Mouse (Mus musculus) brain, embryonic 18.5 days (tissue): ENCODE measurements around the gene Pnpo.

Source experiments
- DNase-seq: peaks from one replicate; pipeline ENCODE4 v3.0.0-alpha.2; 2012; ENCODE audit warnings: low read depth, low spot score

The Pnpo gene

DNA sequence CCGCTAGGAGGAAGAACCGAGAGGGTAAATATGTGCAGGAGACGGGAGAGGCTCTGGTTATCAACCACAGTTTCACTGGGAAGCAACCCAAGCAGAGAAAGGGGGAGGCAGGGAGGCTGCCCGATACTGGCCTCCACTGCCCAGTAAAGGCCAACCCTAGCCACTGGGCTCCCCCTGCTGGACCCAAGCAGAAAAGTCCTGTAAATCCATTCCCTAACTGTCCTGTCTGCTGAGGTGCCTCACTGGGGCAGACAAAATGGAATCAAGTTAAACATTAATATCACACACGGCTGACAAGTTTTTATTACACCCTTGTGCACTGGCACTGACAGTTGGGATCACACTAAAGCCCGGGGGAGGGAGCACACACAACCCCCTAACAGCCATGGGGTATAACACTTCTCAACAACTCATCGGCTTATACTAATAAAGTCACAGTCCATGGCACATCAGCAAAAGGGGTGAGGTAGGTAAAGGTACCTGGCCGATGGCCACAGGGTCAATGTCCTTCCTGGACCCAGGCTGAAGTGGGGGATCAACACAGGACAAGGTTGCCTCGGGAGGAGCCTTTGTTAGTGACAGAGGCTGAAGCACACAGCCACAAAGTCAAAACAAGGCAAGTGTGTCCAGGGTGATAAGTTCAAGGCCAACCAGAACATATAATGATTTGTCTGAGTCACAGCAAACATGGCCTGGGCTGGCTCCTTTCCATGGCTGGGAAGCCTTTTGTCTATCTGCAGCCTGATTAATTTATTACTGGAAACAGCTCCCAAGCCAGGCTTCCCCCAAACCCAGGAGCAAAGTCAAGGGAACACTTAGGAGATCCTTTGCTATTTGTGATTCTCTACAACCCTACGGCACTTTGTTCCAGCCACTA is 6.0 kb downstream of the Pnpo start:
- DNase-seq, result no peak

DNA sequence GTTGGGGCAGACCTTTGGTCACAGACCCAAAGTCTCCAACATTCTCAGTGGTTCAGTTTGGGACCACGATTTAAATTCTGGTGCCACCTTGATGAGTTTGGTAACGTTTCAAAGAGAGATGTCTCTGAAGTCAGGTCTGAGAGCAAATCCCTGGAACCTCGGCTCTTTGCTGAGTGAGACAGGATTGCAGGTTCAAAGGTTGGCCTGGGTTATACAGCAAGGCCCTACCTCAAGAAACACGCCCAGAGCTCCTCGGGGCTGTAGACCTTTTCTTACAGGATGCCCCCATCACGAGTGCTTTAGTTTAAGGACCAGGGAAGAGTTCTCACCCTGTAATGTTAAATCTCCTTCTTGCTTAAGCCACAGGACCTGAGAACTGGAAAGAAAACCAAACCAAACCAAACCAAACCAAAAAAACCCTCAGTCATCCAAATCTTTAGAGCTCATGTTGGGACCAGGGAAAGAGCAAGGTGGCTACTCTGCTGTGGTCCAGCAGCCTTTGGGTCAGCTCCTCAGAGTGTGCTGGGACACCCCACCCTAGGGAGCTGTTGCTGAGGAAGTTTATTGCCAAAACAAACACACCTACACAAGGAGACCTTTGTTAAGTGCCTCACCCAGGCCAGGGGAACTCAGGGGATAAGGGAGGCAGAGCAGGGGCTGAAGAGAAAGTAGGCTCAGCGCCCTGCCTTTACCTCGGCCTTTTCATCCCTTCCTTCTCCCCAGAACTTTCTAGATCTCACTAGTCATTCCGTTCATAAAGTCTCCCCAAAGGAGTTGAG is 7.7 kb downstream of the Pnpo start:
- no peak for DNase-seq

DNA sequence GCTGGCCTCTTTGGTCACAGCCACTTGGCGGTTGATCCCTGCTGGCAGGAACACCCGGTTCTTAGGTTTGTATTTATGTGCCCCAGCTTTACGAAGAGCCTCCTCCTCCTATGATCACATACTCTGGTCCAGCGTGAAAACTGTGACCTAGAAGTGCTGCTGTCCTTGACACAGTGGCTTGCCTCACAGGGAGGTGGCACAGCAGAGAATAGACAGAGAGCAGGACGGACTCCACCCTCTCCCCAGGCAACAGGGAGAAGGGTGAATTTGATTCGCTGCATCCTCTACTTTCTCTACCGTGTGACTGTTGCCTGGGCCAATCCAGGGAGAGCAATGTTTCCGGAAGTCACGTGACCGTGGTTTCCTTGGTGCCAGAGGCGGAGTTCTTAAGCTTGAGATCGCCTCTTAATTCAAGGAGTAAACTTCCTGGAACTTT is 8.8 kb downstream of the Pnpo start:
- no peak for DNase-seq

DNA sequence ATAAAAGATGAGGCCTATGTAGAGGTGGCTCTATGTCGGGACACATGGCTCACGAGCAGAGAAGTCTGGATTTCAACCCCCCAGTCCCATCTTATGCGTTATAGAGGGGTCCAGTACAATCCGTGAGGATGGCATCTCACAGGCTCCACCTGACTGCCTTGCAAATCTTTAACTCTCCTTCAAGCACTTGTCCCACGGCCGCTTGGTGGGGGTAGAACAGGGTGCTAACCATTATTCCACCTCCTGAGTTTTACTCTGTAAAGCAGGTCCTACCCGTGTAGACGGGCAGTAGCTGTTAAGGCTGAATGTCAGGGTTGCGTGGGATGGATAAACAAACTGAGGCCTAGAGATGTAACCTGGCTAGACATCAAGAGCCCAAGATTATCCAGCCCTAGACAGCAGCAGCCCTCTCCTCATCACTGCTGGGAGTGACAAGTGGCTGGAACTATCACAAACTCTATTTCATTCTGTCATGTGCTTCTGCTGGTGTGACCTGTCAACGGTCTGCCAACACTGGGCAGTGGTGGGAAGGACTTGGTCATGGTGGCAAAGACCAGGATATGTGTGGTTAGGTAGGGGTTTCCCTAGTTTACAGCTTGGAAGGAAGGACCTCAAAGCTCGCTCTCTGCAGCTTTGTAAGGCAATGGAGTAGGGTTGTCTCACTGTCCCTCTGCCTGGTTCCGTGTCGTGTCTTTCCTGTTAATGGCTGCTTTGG is 10.1 kb downstream of the Pnpo start:
- no peak for DNase-seq

- DNase-seq, result no peak
These were observed 12.3 kb downstream of the Pnpo start for GRCm38 (mm10) chr11:96931327-96932062.

DNA sequence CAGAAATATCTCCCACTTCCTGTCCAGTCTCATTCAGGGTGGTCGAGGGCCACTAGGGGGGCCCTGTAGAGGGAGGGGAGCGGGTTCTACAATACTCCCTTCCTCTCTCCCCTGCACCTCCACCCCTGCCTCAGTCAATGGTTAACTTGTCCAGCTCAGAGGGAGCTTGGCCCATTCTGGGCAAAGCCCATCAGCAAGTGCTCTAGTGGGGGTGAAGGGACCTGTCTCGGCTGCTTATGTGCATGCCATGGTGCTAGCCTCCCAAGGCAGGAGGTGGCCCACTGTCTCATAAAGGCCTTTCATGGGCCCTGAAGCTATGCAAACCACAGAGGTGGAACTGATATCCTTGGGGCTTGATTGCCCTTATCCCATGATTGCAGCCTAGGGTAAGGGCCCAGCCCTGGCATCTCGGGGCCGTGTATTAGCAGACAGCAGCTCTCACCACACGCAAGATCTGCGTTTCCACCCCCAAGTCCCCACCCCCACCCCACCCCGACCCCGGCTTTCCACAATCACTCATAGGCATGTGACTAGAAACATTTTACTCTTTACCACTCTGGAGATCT is 13.9 kb downstream of the Pnpo start:
- DNase-seq, result no peak

GRCm38 (mm10) chr11:96929096-96929765 is 14.6 kb downstream of the Pnpo start:
- DNase-seq, result no peak

GRCm38 (mm10) chr11:96928691-96929090 is 15.1 kb downstream of the Pnpo start:
- DNase-seq, result no peak

- DNase-seq, result no peak
These were observed 15.7 kb downstream of the Pnpo start, which contains the start of gene Prr15l for GRCm38 (mm10) chr11:96928088-96928487. Gene Prr15l, plus strand, starts transcription at chr11:96928104.

DNA sequence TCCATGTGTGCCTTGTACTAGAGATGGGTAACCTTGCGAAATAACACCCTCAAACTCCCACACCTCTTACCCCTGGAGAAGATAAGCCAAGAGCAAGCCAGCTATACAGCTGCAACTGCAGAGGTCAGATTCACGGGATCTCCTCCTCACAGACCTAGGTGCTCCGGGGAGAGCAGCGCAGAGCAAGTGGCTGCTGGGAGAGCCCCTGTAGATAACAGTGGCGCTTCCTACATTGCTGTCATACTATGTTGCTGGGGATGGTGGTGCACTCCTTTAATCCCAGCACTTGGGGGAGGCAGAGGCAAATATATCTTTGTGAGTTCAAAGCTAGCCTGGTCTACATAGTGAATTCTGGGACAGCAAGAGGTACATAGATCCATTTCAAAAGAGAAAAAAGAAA is 17.2 kb downstream of the Pnpo start:
- no peak for DNase-seq

- no peak for DNase-seq
These were observed 18.2 kb downstream of the Pnpo start for GRCm38 (mm10) chr11:96925469-96926148.

DNA sequence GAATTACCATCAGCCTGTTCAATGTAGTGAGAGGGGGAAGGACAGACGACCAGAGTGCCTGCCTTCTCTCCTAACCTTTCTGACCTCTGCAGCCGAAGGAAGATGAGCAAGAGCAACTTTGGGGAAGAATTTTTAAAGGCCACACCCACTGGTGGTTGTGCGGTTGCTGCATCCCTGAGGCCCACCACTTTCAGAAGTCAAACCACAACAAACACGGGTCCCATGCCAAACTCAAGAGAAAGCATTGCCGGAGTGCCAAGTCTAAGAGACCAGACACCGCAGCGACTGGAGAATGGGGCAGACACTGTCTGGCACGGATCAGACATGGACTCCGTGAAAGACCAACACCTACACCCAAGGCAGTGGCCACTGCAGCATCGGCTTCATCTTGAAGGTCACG is 18.9 kb downstream of the Pnpo start:
- no peak for DNase-seq

GRCm38 (mm10) chr11:96919003-96919402 is 24.8 kb downstream of the Pnpo start:
- DNase-seq, result no peak

DNA sequence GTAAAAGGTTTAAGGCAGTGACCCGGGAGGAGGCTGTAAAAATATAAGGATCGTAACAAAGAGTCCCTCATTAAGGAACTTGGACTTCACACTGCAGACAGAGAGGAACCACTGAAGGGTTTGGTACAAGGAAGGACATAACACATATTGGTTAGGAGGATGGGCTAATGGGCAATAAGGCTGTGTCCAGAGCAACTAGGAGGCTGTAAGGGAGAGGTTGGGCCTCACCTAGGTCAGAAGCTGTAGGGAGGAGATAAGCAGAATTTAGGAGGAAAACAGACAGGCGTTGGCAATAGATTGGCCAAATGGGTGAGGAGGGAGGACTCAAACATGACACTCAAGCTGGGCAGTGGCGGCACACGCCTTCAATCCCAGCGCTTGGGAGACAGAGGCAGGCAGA is 26.4 kb downstream of the Pnpo start:
- DNase-seq, result no peak

DNA sequence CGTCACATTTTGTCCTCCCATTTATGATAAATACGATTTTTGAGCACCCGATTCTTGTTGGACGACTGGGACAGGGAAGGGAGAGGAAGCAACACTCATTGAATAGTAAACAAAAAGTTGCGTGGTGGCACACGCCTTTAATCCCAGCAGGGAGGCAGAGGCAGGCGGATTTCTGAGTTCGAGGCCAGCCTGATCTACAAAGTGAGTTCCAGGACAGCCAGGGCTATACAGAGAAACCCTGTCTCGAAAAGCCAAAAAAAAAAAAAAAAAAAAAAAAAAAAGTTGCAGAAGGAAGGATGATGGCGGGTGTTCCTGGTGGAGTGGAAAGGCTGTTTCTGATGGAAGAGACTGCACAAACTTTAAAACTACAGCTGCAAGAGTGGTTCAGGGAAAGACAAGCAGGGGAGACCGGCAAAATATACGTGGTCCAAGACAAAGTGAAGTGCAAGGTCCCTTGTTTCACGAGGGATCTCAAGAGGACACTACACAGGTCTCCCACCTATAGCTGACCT is 26.8 kb downstream of the Pnpo start:
- no peak for DNase-seq

DNA sequence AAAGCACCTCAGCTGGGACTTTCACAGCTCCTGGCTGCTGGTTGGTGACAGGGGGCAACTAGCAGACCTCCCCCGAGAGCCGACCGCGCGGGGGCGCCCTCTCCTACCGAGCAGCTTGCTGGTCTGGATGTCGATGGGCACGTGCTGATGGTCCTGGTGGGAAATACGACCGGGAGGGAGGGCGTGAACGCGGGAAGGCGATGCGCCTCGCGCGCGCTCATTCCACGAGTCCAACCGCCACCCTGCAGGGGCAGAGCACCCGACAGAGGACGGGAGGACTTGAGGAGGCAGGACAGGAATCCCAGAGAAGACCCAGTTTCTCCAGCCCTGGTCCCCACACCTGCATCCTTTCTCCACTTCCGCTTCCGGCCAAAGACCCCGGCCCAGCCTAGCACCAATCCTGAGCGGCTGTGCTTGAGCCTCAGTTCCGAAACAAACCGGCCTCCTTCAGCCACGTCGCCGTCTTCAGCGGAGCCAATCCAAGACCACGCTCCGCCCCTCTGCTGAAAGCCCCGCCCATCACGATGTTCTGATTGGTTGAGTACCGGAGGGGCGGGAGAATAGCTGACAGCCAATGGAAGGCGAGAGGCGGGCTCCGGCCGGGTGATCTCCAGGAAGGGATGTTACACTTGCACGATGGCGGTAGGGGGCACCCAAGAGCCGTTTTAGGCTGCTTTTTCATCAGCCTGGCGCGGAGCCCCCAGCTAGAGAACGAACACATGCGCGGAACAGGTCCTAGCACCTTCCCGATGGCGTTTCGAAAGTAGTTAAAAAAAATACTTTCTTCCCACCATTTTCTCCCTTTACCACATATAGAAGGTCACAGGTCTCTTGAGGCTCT is 27.5 kb downstream of the Pnpo start, which contains the start of gene Cdk5rap3:
Gene Cdk5rap3, minus strand, starts transcription at position 453 of the 841 bp plus-strand sequence.
- peak; percentile 98 for DNase-seq

DNA sequence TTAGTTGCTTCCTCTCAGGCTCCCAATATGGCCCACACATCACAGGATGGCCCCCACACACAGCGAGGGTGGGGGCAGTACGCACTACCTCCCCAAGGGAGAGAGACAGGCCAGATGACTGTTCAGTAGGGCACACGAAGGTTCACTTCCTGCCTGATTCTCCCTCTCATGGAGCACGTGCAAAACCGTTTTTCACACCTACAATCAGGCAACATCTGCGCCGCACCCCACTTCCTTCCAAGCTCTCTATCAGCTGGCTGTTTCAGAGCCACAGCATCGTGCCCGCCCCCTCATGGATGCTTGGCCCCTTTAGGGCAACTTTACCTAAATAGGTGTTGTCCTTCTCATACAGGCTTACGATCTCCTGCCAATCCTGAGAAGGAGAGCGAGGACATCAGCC is 31.1 kb downstream of the Pnpo start:
- no peak for DNase-seq

DNA sequence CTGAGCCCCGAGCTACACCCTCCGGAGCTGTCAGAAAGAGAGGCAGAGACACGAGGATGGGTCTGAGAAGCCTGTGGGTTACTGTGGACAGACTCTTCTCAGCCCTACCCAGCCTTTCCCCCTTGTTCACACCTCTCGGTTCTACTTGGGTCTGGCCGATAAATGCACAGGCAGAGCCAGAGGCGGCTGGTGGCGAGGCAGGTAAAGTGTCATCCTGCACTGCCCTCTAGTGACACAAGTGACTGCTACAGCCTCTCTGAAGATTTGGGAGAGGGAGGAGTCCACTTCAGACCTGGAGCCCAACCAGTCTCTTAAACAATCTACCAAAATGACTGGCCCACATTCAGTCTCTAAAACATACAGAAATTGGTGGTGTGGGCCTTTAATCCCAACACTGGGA is 33.8 kb downstream of the Pnpo start:
- DNase-seq, result no peak

DNA sequence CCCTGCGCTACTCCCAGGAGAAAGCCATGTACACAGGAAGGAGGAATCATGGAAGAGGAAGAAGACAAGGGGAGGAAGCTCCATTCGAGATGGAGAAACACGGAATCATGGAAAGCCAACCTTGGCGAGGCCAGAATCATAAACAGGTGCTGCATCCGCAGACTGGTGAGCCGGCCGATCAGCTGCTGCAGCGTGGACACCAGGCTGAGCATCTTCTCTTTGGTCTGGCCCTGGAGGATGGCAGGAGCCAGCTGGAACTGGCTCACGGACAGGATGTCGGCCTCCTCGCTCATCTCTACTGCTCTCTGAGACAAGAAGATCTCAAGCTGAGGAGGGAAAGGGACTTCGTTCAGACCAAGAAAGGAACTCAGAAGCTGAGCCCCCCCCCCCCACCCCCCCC is 35.2 kb downstream of the Pnpo start:
- no peak for DNase-seq
